Mouse (Mus musculus): ENCODE data around the gene Rbm38.

GRCm38 (mm10) chr2:173040803-173041202 is 20.5 kb downstream of the Rbm38 start:
- TF ChIP-seq CTCF (IDR thresholded peaks at IDR 0.05; ENCODE audit: control insufficient read depth, insufficient read depth, low read length): no peak
- no peak for TF ChIP-seq POLR2A (IDR thresholded peaks at IDR 0.05; ENCODE audit: borderline replicate concordance, control insufficient read depth, low read depth, low read length)

Data from bone marrow, adult 2 months (tissue).